Mouse (Mus musculus) left cerebral cortex, postnatal 36 days (tissue): ENCODE results near the gene Sgsm2. TPM values are rescaled to one million over a fixed set of nuclear protein-coding genes. Genes with fewer than 3 reads are reported as not detected.

Experiments used
- DNase-seq, 2 experiments: peaks; one replicate each; pipeline ENCODE4 v3.0.0; 2021 to 2022; ENCODE audit warnings: low spot score in 2 of 2, mixed read lengths in 1 of 2
- intact Hi-C: fragments of 180-260 bp; cut with DNase I; formaldehyde crosslinking; loops from one replicate; pipeline ENCODE4 v1.15.1; 2025
- total RNA-seq, 2 experiments: library from RNA; stranded (reverse); gene quantifications; 2 replicates each; pipeline ENCODE4 v1.2.3; 2021

Gene Sgsm2
- total RNA-seq, 2 experiments from 2014 or later = 80.2 to 81.6 TPM

DNA sequence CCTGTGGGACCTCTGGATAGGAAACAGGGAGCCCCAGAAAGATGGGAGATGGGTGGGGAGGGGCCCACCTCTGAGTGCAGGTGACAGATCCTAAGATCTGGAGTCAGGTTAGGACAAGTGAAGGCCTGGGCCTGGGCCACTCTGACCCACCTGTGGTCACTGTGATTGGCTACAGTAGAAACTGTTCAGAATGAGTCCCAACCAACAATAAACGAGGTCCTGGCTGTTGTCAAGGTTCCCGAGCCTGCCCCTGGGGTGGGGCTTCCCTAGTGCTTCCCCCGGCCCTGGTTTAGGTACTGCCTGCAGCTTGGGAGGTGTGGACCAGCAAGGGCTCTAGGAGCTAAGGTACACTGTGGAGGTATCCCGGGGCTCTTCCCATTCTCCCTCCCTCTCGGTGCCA is 53.1 kb downstream of the Sgsm2 start:
- DNase-seq = no peak

DNA sequence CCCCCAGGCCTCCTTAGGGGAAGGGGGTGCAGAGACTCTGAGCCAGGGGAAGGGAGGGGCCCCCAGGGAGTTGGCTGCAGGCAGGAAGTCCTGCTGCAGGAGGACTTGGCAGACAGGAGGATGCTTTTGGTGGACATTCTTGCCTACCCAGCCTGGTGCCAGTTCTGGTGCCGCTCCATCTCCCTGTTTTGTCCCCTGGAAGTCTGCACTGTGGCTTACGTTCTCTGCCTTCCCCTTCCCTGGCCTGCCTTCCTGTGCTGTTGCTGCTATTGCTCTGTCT is 53.5 kb downstream of the Sgsm2 start:
- DNase-seq = no peak
- intact Hi-C loops = no loop called here

More for the DNA sequence above, 53.1 kb downstream of the Sgsm2 start:
- intact Hi-C loops = no loop called here

DNA sequence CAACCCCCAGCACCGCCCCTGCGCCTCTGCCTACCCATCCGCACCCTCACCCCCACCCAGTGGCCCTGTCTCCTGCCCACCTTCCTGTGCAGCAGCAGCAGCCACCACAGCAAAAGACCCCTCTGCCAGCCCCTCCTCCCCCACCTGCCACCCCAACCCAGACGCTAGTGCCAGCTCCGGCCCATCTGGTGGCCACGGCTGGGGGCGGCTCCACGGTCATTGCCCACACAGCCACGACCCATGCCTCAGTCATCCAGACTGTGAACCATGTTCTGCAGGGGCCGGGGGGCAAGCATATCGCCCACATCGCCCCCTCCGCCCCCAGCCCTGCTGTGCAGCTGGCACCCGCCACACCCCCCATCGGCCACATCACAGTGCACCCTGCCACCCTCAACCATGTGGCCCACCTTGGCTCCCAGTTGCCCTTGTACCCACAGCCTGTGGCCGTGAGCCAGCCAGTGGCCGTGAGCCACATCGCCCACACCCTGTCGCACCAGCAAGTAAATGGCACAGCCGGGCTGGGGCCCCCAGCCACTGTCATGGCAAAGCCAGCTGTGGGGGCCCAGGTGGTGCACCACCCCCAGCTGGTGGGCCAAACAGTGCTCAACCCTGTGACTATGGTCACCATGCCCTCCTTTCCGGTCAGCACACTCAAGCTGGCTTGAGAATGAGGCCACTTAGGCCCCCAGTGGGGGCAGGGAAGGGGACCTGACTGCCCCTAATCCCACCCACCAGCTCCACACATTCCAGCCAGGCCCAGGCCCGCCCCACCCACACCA is 54.0 kb downstream of the Sgsm2 start:
- DNase-seq = no peak
- intact Hi-C loops = no loop called here

DNA sequence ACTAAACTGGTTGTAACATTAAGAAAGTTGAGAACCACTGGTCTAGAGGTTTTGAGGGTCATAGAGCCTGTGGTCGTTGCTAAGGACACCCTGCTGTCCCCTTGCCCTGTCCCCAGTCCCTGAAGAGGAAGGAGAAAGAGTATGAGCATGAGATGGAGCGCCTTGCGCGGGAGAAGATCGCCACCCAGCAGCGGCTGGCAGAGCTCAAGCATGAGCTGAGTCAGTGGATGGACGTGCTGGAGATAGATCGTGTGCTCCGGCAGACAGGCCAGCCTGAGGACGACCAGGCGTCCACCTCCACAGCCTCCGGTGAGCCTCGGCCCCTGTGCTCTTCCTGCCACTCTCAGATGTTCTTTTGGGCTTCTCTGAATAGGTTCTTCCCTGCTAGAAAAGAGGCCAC is 54.8 kb downstream of the Sgsm2 start:
- no peak for DNase-seq
- intact Hi-C loops = no loop called here

DNA sequence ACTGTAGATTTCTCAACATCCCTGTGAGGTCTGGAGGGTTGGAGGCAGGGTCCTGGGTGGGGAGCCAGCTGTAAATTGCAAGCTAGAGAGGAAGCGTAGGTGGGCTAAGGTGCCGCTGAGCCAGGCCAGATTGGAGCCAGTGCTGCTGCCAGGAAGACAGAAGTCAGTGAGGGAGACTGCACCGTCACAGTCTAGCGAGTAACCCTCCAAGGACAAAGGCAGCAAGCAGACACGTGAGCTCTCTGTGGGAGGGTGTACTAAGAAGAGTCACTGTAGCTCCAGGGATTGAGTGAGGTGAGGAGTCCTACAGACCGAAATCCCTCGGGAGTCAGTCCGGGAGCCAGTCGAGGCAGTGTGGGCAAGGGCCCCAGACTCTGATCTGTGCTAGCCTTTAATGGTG is 55.5 kb downstream of the Sgsm2 start:
- DNase-seq = no peak

DNA sequence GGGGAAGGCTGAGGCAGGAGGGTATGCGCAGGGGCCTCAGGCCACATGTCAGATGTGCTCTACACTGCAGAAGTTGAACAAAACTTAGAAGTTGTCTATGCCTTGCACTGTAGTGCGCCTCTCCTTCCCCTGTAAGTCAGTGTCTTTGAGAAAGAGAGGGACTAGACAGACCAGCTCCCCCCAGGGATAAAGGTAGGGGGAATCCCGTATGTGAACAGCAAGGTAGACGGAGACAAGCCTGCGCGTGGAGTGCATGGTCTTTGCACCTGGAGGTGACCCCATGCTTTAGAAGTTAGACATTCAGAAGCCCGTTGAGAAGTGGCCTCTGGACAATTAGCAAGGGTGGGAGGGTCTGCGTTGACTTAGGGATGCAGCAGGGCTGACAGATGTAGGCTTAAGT is 56.1 kb downstream of the Sgsm2 start:
- no peak for DNase-seq
- intact Hi-C loops = no loop called here

More for the DNA sequence above, 55.5 kb downstream of the Sgsm2 start:
- intact Hi-C loops = no loop called here

DNA sequence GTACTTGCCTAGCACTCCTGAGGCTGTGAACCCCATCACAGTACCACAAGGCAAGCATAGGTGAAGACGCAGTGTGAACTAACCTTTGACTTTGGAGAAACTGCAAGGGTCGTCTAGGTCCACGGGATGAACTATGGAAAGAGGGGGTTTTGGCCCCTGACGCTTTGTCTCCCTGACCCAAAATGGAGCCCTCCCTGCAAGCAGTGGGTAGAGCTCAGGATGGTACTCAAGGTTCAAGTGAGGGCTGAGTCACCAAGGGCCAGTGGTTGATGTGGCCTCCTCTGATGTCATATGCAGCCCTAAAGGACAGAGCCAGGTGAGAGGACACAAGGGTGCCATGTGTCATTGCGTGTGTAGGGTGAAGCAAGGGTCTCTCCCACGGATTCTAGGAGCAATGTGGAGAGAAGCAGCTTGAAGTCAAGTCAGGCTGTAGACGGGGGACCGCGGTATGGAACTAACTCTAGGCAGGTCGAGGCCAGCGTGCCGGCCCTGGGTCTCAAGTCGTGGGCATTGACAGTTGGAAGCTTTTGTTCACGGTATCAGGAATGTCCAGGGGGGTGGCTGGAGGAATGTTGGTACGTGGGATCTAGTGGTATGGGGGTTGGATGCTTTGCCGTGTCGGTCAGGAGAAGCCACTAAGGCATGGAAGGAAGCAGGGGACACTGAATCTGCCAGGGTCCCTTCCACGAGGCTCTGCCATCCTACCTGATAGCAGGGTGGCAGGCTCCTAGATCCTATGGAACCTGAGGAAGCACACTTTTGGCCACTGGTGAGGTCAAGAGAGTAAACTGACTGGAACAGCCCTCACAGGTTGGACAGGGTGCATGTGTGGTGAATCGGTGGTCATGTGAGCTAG is 56.8 kb downstream of the Sgsm2 start:
- no peak for DNase-seq
- intact Hi-C loops = loop anchor here (10.0 kb wide), 1 partner anchor 335 kb away; the partner anchor contains the start of gene Ovca2

DNA sequence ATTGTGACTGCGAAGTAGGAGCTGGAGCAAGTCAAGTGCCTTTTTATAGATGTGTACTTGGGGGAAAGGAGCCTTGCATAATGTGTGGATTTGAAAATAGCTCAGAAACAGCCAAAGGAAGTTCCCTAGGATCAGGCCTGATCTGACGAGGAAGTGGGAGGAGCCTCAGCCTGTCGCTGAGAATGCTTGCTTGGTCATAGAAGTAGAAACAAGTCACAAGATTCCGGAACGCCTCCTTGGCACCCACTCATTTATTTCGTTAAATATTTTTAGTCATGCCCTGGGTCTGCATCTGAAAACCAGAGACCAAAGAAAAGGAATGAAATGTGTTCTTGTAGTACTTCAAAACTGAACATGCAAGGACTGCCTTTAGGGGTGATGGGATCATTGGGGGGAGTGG is 57.9 kb downstream of the Sgsm2 start:
- DNase-seq = peak in 1 of 2 experiments; percentile 60
- intact Hi-C loops = loop anchor here (1.0 to 10.0 kb wide), 2 partner anchors 9 to 336 kb away; partner anchors contain the start of genes Mnt and Ovca2

DNA sequence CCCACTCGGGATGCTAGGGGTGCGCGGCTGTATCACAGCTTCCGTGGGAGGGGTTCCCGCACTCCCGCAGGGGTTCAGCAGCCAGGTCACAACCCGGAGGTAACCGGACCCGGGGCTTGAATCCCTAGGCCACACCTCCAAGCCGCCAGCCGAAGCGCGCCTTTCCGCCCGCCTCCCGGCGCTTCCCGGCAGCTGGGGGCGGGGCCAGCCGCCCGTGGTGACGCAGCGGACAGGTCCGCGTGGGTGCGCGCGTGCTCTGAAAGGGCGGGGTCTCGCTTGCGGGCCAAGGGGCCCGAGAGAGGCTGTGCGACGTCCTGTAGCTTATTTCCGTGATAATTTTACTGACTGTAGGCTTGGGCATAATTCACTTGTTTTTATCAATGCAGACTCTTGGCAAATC is 58.4 kb downstream of the Sgsm2 start:
- DNase-seq = peak; percentile 90 to 94
- intact Hi-C loops = loop anchor here (1.0 to 10.0 kb wide), 2 partner anchors 8 to 336 kb away; partner anchors contain the start of genes Mnt and Ovca2

DNA sequence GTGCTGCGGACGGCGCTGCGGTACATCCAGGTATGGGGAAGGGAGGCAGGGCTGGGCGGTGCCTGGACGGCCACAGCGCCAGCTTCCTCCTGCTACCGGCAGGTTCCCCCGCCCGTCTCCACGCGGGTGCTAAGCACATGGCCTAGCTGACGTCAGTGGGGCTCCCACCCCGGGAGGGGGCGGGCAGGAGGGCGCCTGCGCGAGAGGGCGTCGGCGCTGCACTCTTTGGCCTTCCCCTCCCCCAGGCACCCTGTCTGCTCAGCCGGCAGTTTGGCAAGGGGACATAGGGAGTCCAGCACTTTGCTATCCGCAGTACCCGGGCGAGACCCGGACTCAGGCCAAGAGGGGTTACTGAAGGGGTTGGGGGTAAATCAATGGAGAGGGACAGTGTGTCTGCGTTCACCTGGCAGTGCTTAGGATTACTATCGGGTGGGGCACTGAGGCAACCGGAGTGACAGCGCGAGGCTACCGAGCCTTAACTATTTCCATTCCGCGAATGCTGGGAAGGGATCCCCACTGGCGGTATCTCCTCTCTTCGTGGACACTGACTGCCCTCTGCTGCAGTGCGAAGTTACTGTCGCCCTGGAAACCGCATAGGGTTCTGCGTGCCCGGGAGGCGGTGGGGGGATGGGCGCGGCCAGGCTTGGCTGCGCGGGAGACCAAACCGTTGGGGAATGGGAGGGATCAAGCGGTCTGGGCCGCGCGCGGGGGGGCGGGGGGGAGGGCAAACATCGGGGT is 59.0 kb downstream of the Sgsm2 start:
- peak; percentile 93 to 95 for DNase-seq
- intact Hi-C loops = loop anchor here (1.0 to 10.0 kb wide), 2 partner anchors 8 to 337 kb away; partner anchors contain the start of genes Mnt and Ovca2

DNA sequence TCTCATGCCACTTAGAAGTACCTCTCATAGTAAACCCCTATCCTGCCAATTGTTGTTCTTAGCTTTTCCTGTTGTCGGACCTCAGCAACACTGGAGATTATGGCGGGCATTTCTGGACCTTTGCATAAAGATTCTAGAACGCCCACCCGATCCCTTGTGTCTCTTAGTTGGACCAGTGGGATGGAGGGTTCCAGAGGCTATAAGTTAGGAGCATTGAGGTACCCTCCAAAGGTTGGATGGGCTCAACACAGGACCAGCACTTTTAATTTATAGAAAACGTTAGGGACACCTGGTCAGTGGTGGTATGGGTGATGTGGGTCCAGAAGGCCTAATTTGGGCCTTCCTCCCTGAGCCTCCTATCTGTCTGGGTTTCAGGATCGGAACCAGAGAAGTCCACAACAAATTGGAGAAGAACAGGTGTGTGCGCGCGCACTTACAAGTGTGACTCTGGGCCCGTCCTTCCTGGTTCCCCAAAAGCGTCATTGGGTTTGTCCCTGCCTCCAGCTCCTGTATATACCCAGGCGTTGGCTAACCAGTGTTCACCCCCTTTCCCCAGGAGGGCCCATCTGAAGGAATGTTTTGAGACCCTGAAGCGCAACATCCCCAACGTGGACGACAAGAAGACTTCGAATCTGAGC is 59.7 kb downstream of the Sgsm2 start:
- DNase-seq = no peak
- intact Hi-C loops = loop anchor here (10.0 kb wide), 1 partner anchor 338 kb away; the partner anchor contains the start of gene Ovca2

DNA sequence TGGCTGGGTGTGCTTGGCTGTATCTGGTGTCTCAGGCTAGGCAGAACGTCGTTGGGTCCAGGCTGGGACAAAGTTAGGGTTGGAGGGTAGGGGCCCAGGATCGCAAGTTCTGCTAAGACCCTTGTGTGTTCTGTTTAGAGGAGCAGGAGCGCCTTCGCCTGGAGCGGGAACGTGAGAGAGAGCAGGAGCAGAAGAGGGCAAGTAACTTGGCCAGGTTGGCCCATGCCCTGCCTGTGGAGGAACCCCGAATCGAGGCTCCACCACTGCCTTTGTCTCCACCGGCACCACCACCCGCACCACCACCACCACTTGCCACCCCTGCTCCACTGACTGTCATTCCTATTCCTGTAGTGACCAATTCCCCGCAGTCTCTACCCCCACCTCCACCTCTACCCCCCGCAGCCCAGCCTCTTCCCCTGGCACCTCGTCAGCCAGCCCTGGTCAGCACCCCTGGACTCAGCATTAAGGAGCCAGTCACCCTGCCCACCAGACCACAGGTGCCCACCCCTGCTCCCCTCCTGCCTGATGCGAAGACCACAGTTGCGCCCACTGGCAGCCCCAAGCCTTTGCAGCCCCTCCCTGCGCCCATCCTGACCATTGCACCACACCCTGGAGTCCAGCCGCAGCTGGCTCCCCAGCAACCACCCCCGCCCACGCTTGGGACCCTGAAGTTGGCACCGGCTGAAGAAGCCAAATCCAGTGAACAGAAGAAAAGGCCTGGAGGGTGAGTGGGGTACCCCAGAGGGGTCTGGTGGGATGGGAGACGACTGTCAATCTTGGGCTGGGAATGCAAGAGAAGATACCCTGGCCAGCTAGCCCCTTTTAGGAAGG is 60.4 kb downstream of the Sgsm2 start:
- DNase-seq = no peak
- intact Hi-C loops = loop anchor here (10.0 kb wide), 1 partner anchor 338 kb away; the partner anchor contains the start of gene Ovca2

DNA sequence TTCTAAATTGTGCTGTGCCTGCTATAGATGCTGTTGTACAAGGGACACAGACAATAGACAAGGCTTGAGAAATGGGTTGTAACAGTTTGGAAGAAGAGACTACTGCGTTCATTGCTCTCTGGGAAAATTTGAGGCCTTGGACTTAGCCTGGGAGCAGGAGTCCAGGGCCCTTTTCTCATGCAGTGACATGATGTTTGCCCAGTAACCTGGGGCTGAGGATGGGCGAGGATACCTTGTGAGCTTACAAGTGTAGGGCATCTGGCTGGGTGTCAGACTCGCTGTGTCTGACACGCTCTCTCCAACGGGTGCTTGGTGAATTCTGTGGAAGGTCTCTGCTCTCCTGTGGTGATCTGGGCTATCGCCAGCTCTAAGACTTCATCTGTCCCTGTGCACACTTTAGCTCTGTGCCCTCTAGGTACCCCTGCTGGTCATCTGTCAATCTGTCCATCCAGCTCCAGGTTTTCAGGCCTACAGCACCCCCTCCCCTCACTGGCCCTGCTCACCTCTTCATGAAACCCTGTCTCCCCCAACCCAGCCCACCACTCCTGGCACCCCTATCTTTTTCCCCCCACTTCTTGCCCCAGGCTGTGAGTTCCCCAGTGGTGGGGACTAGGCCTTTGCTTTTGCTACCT is 61.2 kb downstream of the Sgsm2 start:
- no peak for DNase-seq
- intact Hi-C loops = loop anchor here (10.0 kb wide), 1 partner anchor 339 kb away; the partner anchor contains the start of gene Ovca2

DNA sequence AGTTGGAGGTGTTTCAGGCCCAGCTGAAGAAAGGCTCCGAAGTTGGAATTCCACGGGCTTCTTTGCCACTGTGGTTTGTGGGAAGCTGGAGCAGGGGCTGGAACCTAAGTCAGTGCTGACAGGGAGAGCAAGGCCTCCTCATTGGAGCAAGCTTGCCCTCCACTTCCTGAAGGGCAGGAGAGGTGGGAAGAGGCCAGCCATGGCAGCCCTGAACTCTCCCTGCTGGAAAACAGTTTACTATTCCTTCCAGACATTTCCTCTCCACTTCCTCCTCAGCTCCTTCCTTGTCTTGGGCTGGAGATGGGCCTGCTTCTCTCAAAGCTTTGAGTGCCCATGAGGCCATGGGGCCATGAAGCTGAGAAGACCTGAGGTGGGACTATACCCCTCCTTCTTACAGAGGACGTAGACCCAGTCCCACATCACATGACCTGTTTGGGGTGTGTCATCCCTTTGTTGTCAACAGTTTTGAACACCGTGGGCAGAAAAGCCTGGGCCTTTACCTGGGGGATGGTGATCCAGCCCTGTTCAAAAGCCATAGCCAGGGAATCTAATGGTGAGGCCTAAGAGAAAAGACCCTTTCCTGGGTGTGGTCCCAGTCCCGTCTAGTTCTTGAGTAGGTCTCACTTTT is 62.1 kb downstream of the Sgsm2 start:
- intact Hi-C loops = loop anchor here (5.0 to 10.0 kb wide), 3 partner anchors 112 to 340 kb away; partner anchors contain the start of genes Ovca2 and Pafah1b1
- DNase-seq = no peak

DNA sequence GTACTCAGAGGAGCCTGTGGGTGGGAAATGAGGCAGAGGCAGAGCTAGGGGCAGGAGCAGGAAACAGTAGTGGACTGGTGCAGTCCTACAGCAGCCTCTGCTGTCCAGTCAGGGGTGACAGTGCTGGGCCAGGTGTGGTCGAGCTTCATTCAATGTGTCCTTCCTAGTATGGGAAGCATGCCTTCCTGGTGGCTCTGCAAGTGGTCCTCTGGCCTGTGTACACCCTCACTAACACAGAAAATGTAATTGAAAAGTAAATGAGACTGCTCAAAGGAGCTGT is 62.6 kb downstream of the Sgsm2 start:
- intact Hi-C loops = loop anchor here (5.0 to 10.0 kb wide), 3 partner anchors 112 to 341 kb away; partner anchors contain the start of genes Ovca2 and Pafah1b1
- no peak for DNase-seq

DNA sequence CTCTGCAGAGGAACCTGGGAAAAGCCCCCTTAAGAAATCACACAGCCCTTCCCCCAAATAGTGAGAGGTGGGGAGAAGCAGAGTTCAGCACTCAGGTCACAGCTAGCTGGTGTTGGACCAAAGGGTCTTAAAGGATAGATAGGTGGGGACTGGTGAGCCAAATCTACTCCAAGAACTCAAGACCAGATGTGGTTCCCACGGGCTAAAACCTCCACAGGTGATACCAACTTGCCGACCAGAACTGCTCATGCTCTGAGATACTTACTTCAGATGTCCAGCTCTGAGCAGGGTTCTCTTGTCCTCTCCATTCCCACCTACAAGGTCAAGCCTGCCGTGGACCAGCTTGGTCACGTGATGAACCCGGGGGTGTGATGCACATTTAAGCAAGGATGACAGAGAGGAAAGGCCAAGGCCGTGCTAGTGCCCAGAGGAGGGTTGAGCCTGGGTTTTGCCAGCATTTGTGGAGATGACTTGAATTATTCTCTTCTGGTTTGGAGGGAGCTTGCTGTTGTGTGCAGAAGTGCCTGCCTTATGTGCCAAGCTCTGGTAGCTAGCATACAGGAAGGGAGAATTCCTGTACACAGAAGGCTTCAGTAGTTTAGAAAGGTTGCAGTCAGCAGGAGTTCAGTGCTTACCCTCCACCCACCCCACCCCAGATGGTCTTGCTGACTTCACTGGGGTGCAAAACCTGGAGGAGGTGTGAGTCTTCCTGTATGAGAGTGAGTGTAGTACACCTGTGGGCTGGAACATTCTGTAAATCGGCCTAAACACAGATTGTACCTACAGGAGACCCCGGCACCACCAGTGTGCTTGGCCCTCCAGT is 63.1 kb downstream of the Sgsm2 start:
- intact Hi-C loops = loop anchor here (5.0 to 10.0 kb wide), 3 partner anchors 111 to 341 kb away; partner anchors contain the start of genes Ovca2 and Pafah1b1

More for the DNA sequence above, 63.1 kb downstream of the Sgsm2 start:
- DNase-seq = no peak
